Mouse (Mus musculus) myocyte (in vitro differentiated cells): ENCODE results near the gene Fgf4.
A peak's percentile ranks its signal among the peaks of the same experiment; 100 is the strongest.

ENCODE experiments used
- CEBPB ChIP-seq: IDR thresholded peaks from 2 replicates; pipeline ENCODE4 v1.6.1; 2011; ENCODE audit warnings: mild to moderate bottlenecking, moderate library complexity; ENCODE audit not compliant: poor library complexity, insufficient read depth, severe bottlenecking
- E2F4 ChIP-seq: IDR thresholded peaks from one replicate; pipeline ENCODE4 v1.6.1; 2011; ENCODE audit warnings: mild to moderate bottlenecking, control low read depth, moderate library complexity; ENCODE audit not compliant: insufficient read depth
- MAX ChIP-seq: IDR thresholded peaks from one replicate; pipeline ENCODE4 v1.6.1; 2011; ENCODE audit warnings: low read depth, mild to moderate bottlenecking, control low read depth
- MYOD1 ChIP-seq, 3 experiments: IDR thresholded peaks; one replicate each; pipeline ENCODE4 v1.6.1; 2011; ENCODE audit warnings: control low read depth in 2 of 3, low read depth in 2 of 3, mild to moderate bottlenecking in 2 of 3, moderate library complexity in 1 of 3; ENCODE audit not compliant: insufficient read length in 2 of 3, control insufficient read depth in 1 of 3
- MYOG ChIP-seq, 3 experiments: IDR thresholded peaks; one replicate each; pipeline ENCODE4 v1.6.1; 2011; ENCODE audit warnings: control low read depth in 2 of 3, low read depth in 2 of 3, mild to moderate bottlenecking in 2 of 3; ENCODE audit not compliant: insufficient read length in 2 of 3, control insufficient read depth in 1 of 3, insufficient read depth in 1 of 3
- POLR2A ChIP-seq: IDR thresholded peaks from one replicate; pipeline ENCODE4 v1.6.1; 2011; ENCODE audit warnings: low read depth, mild to moderate bottlenecking, control low read depth, moderate library complexity; ENCODE audit not compliant: insufficient read length
- POLR2AphosphoS2 ChIP-seq: IDR thresholded peaks from one replicate; pipeline ENCODE4 v1.6.1; 2011; ENCODE audit warnings: low read depth, control low read depth; ENCODE audit not compliant: insufficient read length
- REST ChIP-seq: IDR thresholded peaks from one replicate; pipeline ENCODE4 v1.6.1; 2011; ENCODE audit warnings: mild to moderate bottlenecking, control low read depth, moderate library complexity; ENCODE audit not compliant: insufficient read depth, insufficient read length
- SRF ChIP-seq: IDR thresholded peaks from one replicate; pipeline ENCODE4 v1.6.1; 2011; ENCODE audit warnings: low read depth; ENCODE audit not compliant: control insufficient read depth, insufficient read length
- TCF12 ChIP-seq: IDR thresholded peaks from one replicate; pipeline ENCODE4 v1.6.1; 2011; ENCODE audit warnings: mild to moderate bottlenecking, control low read depth; ENCODE audit not compliant: poor library complexity, insufficient read depth, severe bottlenecking
- TCF3 ChIP-seq: IDR thresholded peaks from one replicate; pipeline ENCODE4 v1.6.1; 2011; ENCODE audit warnings: low read depth, control low read depth; ENCODE audit not compliant: insufficient read length
- USF1 ChIP-seq: IDR thresholded peaks from one replicate; pipeline ENCODE4 v1.6.1; 2011; ENCODE audit warnings: low read depth, mild to moderate bottlenecking, control low read depth, moderate library complexity

- TF ChIP-seq POLR2A: no peak
- TF ChIP-seq POLR2AphosphoS2: no peak
- TF ChIP-seq CEBPB: no peak
- no peak for TF ChIP-seq REST
- TF ChIP-seq E2F4: no peak
- no peak for TF ChIP-seq MAX
- TF ChIP-seq MYOD1 (IDR thresholded peaks at IDR 0.05; ENCODE audit: control insufficient read depth in 1 of 3, insufficient read length in 2 of 3, low read depth in 2 of 3): no peak
- peak; percentile 34 for TF ChIP-seq USF1
- TF ChIP-seq SRF: no peak
- no peak for TF ChIP-seq MYOG (IDR thresholded peaks at IDR 0.05; ENCODE audit: control insufficient read depth in 1 of 3, insufficient read depth in 1 of 3, insufficient read length in 2 of 3, low read depth in 2 of 3)
- no peak for TF ChIP-seq TCF3
- TF ChIP-seq TCF12: no peak
Measured at GRCm38 (mm10) chr7:144908705-144909104, 61.5 kb downstream of the Fgf4 start.
